Mouse (Mus musculus): ENCODE measurements around the gene Gm45716.

Gene Gm45716

DNA sequence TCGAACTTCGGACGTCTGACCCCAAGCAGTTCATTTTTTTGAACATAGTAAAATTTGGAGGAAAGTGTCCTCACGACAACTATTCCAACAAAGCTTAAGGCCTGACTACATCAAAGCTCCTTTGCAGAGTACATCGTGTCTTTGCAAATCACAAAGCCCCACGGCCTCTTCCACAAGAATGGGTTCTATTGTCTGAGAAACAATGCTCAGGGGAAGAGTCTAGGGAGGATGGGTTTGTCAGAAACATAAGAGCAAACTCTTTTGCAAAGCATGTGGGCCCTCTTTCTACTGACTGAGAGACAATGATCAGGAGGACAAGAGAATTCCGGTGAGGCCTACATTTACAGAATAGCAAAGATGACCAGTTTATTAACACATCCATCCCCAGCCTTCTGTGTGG lies 26.8 kb downstream of the Gm45716 start:
- DNase-seq (ENCODE audit: low read depth) = no peak

DNA sequence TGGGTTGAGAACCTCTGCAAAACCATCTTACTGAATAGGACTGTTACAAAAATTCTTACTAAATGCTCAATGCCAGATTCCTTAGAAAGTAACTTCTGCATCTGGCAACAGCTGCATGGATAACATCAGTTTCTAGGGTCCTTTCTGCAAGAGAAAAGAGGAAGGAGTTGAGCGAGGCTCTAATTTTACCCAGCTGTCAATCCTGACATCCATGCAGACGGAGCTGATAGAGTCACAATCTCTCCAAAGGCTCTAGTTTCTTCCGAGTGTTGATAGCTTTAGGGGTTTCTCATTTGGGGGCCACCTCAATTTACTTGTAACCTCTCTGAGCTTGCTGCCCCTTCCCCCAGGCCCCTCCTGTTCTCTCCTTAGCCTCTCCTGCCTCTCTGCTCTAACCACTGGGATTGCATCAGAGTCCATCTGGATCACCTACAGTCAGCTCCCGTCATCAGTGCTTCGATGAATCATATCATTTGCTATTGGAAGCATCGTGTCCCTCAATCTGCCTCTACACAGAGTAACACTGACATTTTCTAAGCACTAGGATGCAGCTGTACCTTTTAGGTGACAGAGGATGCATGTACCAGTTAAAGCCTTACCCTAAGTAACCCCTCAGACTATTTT lies 32.7 kb downstream of the Gm45716 start:
- no peak for DNase-seq (ENCODE audit: low read depth)

DNA sequence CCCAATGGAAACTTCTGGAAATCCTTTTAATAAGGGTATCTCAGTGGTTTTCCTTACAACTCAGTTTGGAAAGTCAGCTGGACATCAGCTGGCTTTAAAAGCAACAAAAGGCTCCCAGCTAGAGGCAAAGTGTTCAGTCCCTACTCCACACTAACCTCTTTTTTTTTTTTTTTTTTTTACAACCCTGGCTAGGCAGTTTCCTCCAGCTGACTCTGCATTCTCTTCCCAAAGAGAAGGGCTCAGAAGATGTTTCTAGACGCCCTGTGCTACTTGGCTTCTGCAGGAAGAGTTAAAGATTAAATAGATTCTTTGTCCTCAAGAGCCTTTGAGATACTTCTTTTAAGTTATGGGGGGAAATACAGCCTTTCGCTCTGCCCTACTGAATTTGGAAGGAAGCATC lies 33.3 kb downstream of the Gm45716 start:
- no peak for DNase-seq (ENCODE audit: low read depth)

DNA sequence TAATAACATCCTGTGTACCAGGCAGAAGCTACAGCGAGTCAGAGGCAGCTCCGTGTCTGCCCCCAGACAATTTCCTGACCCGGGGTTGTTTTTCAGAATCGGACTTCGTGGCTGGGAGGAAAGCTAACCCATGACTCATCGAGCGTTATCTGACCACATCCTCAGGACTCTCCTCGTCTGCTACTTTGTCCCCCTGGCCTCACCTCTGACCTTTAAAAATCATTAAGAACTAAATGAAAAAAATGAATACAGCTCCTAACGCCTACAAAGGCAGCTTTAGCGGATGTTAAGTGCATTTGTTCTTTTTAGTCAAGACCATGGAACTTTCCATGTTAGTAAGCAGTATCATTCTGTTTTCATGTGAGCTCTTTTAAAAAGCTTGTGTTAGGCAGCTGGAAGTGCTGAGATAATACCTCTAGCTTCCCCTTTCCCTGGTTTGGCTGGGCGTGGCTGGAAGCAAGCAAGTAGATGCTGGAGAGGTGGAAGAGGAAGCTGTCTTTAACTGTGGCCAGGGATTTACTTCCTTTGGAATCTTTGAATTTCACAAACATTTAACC lies 37.5 kb downstream of the Gm45716 start:
- DNase-seq (ENCODE audit: low read depth) = no peak

DNA sequence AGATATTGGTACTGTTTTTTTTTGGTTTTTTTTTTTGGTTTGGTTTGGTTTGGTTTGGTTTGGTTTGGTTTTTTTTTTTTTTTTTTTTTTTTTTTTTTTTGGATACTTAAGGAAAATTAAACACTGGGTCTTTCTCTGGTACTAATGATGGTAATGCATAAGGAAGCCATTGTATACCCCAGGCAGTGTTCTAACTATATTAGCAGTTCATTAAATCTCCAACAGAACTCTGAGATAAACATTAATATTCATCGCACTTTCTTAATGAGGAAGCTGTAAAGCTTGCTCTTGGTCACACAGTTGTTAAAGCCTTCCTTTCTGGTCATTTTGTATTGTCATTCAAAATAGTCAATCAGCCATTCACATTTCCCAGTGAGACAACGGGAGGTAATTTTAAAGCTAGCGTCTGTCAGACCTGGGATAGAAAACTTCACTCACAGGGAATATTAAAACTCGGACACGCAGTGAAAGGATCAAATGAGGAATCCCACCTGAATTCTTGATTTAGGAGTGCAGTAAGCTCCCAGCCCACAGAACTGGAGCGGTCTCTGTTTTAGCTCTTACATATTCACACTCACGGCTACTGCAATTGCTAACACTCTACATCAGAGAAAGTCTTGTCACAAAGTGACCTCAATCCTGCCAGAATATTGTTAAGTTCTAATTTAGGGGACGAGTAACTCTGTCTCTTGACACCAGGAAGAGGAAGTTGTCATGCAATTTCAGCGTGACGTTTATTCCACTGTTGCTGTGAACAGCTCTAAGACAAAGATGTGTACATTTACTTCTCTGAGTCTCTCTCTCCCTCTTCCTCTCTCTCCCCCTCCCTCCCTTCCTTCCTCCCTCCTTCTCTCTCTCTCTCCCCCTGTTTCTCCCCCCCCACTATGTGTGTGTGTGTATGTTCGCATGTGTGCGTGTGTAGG lies 39.8 kb downstream of the Gm45716 start:
- no peak for DNase-seq (ENCODE audit: low read depth)

DNA sequence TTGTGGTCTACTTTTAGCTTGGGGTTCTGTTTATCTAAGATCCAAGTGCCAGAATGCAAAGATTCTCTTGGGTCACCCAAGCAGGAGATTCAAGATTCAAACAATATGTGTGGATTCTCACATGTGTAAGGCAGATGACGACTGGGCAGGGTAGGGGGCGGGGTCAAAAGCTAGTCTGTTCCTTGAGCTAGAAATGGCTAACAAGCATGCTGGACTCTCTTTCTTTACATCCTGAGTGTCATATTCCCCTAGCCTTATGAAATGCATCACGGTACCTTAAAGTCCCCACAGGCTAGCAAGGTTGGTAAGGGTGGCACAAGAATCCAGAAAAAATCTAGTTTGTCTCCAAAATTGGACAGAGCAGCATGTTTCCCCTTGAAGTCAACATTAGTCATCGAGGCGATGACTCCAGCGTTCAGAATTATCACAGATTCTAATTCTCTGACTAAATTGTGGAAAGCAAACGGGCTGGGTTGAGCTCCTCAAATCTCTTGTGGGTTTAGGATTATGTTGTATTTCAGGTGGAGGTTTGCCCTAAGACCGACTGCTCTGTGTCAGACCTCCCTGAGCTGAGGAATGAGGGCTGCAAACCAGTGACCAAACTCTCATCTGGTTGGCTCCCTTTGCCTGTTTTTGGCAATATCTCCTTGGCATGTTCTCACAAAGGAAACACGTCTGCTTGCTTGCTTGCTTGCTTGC lies 40.9 kb downstream of the Gm45716 start:
- no peak for DNase-seq (ENCODE audit: low read depth)

DNA sequence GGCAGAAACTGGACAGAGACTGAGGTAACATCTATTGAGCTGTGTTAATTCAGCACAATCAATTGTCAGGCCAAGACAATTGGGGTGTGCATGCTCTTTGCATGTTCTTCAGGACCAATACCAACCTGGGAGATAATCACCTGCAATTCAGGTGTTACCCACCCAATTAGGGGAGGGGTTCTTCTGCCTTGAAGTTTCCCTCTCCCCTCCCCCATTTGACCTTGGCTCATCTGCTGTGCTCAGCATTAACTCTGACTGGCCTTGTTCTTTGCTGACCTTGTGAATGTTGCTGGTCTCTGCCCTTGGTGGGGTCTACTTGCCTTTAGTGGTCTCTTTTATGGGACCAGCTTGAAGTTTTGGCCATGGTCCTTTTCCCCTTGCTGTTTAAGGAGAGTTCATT lies 42.3 kb downstream of the Gm45716 start:
- DNase-seq (ENCODE audit: low read depth) = no peak

DNA sequence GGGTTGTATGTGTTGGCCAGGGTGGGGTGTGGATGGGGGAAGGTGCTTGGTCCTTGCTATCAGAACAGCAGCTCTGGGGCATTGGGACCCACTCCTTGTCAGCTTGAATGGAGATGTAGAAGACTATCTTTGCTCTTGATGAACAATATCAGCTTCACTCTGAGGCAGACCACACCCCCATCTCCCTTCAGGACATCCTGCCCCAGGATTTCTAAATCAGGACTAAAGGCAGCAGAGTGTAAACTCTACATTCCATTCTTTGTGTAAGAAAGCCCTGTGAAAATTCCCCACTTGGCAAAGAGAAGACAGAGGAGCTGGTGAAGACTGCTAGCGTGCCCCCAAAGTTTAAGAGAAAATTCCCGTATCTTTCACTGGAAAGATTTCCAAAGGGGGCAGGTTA lies 43.2 kb downstream of the Gm45716 start:
- no peak for DNase-seq (ENCODE audit: low read depth)

DNA sequence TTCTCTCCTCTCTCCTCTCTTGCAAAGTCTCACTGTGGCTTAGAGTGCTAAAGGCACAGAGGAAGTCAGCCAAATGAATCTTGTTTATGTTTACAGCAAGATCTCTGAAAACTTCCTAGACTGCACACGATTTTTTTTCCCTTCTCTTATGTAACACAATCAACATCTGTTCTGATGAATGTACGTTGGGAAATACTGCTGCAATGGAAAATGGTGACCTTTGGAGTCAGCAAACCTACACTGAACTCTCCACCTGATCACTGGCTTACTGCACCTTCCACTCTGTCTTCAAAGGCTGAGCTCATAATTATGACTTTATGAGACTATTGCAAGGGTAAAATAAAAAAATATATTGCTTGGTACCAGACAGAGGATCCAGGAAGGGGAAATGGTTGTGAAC lies 44.1 kb downstream of the Gm45716 start:
- DNase-seq (ENCODE audit: low read depth) = no peak

DNA sequence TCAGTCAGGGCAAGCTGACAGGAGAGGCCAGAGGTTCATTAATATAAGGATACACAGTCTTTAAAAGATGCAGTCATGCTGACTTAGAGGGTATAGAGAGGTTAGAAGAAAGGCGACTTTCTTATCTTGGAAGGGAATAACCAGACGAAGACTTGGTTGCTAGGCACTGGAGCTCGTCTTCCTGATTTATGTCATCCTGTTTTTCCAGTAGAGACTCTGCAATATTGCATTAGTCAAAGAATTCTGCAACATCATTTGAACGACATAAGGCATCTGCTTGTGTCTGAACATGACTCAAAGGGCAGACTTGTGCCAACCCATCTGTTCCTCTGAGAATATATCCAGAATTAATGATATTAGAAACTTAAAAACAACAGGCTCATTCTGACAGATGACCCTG lies 45.2 kb downstream of the Gm45716 start:
- no peak for DNase-seq (ENCODE audit: low read depth)

DNA sequence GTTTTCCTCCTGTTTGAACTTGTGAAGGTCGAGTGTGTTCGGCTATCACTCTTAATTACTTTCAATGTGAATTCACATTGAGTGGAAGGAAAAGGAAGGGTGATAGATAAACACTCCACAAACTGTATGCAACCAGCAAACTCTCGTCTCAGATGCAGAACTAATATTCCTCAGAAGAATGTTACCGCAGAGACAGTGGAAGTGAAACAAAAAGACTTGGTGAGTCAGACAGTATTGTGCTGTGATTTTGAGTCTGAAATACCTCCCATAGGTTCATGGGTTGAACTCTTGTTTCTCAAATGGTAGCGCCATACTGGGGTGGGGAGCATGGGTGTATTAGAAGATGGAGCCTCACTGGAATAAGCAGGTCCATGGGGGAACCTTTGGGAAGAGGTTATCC lies 47.7 kb downstream of the Gm45716 start:
- DNase-seq (ENCODE audit: low read depth) = no peak

DNA sequence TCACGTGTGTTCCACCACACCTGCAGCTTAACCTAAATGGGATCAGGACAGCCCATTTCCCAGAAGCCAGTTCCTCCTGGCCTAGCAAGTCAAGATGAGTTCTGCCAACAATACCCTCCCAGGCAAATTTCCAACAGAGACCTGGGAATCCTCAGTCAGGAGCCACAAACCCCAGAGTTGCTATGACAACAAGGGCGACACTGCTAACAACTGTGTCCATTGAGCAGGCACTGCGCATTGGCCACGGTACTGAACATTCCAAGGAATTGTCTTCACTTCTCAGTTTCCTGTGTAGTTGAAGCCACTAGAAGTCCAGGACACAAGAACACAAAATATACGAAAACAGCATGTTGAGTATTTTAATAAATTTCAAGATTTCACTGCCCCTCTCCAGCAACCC lies 50.1 kb downstream of the Gm45716 start:
- no peak for DNase-seq (ENCODE audit: low read depth)

DNA sequence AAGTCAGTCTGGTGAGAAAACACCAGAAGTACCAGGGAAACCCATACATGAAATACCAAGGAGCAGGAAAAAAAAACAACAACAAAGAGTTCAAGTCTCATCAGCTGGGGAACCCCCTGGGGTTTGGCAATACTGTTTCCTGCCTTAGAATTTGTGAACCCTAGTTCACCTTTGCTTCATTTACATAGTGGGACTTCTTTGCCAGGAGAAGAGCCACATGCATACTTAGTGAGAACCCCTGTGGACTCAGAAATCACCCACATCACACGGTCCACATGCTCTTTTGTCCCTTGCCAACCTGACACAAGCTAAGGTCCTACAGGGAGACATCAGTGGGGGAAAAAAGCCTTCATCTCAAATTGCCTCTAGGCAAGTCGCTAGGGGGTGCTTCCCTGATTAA lies 51.2 kb downstream of the Gm45716 start:
- no peak for DNase-seq (ENCODE audit: low read depth)

DNA sequence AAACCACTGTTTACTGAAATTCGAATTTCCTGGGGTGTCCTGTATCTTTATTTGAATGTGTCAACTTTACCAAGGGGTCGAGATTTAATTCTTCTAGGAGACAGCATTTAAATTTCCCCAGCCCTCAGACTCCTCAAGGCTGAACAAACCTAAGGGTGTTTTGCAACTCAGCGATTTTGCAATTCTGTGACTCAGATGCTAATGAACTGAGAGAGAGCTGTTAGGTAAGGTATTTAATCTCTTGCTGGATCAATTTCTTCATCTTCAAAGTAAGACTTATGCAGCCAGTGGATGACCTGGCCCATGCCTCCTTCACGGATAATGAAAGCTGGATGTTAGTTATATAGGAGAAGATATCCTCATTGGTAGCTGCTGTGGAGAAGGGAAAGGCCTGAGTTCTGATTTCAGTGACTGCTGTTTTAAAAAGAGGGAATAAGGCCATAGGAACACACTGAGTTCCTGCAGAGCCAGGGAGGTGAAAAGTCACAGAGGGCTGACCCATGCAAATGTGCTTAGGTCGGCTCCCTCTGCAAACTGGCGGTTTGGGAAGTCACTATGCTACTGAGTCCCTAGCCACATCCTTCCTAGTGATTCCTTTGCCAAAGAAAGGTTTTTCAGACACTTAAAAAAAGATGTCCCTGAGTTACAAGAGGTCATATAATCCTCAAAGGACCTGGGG lies 53.3 kb downstream of the Gm45716 start:
- DNase-seq (ENCODE audit: low read depth) = no peak

DNA sequence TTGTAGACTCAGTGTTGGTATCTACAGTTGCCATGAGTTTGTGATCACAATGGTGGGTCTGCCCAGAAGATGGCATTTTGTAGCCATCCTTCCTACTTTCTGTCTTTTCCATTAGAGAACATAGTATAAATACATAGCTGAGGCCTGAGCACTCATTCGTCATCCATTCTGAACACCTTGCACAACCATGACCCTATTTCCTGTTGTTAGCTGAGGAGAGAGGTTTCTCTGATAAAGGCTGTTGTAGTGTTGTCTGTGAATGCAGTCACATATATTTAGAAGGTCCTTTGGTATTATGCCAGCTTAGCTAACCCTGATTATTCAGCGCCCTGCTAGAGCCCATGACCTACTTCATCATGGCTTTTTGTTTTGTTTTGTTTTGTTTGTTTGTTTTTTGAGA lies 54.4 kb downstream of the Gm45716 start:
- no peak for DNase-seq (ENCODE audit: low read depth)

DNA sequence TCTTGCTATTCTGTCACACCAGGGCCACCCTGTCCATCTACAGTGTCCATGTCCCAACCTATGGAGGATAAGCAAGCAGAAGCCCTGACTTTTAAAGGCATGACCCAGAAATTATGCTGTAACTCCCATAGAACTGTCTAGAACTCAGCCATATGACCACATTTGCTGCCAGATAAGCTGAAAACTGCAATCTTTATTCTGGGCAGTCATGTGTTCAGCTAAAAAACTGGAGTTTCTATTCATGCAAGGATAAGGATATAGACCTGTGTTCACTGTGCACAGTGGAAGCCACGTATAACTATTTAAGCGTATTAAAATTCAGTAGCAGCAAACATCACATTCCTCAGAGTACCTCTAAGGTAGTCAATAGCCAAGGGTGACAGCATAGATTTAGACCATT lies 55.8 kb downstream of the Gm45716 start:
- DNase-seq (ENCODE audit: low read depth) = no peak

DNA sequence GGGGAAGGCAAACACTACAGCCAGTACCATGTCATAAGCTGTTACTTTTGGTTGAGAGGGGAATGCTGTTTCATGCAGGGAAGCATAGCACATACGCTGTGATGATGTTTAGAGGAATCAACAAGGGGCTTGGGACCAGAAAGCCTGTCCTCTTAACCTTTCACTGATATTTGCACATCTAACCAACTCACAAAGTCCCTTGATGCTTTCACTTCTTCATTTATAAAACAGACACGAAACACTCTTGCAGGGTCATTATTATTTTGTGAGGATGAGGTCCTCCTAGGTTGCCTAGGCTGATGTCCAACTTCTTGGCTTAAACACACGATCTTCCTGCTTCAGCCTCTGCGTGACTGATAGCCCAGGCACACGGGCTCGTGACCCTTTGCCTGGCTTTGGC lies 58.1 kb downstream of the Gm45716 start:
- DNase-seq (ENCODE audit: low read depth) = no peak

DNA sequence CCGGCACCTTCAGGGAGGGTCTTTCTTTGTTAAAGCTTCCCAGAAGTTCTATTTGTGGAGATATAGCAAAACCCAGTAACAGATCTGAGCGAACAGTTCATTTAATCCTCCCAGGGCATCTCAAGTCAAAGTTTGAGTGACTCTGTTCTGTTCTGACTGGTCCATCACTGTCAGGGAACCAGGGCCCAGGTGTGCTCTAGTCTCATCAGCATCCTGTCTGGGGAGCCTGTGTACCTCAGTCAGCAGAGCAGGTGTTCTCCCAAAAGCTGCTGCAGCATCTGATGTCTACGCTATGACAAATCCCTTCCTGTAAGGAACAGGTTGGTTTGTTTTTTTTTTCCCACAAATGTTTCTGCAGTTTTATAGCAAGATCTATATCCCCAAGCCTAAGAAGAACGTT lies 59.2 kb downstream of the Gm45716 start:
- DNase-seq (ENCODE audit: low read depth) = no peak

DNA sequence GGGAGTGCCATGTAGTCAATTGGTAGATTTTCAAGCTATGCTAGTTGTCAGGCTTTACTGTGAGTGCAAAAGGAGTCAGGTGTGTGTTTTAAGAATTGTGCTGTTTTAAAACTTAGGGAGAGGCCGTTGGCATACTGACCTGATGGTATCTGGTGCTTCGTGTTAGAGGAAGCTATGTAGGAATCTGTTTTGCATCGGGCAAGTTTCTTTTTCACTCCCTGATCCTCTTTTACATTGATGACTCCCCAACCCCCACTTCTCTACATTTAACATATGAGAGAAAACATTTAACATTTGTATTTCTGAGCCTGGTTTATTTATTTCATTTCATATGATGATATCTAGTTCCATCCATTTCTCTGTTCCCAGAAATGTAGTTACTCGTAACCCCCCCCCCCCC lies 60.3 kb downstream of the Gm45716 start:
- DNase-seq (ENCODE audit: low read depth) = no peak

DNA sequence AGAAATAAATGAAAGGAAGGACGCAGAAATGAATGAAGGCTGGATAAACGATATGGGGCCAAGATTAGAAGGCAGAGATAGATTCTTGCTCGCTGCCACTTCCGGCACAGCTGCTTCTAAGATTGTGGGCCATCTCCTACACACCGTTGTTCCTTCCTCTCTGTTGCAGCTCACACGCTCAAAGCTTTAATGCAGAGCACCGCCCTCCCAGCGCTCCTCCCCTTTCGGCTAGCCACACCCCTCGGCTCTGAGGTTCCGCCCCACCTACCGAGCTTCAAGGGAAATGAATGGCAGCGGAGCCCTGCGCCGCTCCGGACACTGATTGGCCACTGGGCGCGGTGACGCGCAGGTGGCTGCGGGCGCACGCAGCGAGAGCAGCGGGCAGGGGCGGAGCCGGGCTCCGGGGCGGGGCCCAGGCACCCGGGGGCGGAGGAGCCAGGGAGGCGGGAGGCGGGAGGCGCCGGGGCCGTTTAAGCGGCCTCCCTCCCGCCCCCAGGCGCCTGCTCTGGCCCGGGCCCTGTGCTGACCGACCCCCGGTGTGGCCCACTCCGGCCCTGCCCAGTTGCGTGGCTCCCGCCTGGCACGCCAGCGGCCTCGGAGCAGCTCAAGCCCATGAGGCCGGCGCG lies 61.7 kb downstream of the Gm45716 start, which contains the start of gene Mmd:
Gene Mmd (plus strand): TSS at position 432 of the 626 bp plus-strand sequence.
- DNase-seq (ENCODE audit: low read depth) = peak; percentile 94

DNA sequence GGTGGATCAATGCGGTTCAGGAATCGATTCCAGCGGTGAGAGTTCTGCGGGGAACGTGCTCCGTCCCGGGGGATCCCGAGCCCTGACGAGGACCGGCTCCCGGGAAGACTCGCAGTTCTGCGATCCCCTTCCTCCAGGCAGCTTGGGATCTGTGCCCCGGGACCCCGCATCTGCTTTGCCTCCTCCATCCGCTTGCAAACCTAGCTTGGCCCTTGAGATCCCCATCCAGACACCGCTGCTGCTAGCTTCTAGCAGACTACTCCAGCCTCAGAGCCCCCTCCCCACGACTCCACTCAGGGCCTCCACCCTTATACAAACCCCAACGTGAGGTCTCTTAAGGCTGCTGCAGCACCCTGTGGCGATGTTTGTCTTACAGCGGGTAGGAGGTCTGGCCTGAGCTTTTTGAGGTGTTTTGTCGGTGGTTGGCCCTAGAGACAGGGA lies 62.2 kb downstream of the Gm45716 start:
- peak; percentile 19 for DNase-seq (ENCODE audit: low read depth)

DNA sequence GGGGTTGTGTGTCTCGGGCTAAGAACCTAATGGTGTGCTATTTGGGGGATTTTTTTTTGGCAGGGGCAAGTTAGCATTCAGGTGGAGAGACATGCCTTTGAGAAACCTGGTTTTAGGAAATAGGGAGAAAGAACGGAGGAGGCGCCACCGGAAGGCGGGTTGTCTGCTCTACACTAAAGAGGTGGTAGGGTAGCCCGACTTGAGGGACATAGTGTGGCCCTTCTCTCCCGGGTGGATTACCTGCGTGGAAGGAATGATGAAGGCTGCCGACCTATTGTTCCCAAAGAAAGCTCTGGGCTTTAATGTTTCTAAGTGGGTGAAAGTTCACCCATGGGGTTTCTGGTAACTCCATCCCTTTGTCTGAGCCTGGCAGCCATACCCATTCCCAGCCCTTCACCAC lies 62.7 kb downstream of the Gm45716 start:
- peak; percentile 15 for DNase-seq (ENCODE audit: low read depth)
